Mouse (Mus musculus): ENCODE data around the gene Arid4a. TPM values are rescaled to one million over a fixed set of nuclear protein-coding genes. Genes with fewer than 3 reads are reported as not detected.
"Not testable (repeated sequence)": the region's sequence is repeated elsewhere in the genome, so short reads cannot be mapped to it uniquely, and the experiment has no call there.

The Arid4a gene
- polyA plus RNA-seq, 1 experiment from 2014 or later, result 34.9 TPM

GRCm38 (mm10) chr12:71072048-71072447 lies 56.3 kb downstream of the Arid4a start:
- Histone ChIP-seq H3K36me3 (peaks cover 90% of the 10 kb centered on the region), H3K9me3 (replicated peaks) (no peaks in the 10 kb centered on the region), H3K27ac (no peak overlapping the region), H3K4me3 (replicated peaks) (no peak overlapping the region), H3K9ac (no peak overlapping the region), H3K27me3 (no peaks in the 10 kb centered on the region), H3K4me2 (no peak overlapping the region), H3K4me1 (no peaks in the 10 kb centered on the region)
- no peak for ATAC-seq (replicated peaks; ENCODE audit: low FRiP score)
- 85% methylated on average over 4 of the region's 4 CpGs for WGBS

- H3K27me3 ChIP-seq, result no peaks in the 10 kb centered on the region
These were observed 57.4 kb downstream of the Arid4a start for GRCm38 (mm10) chr12:71073113-71073730.

GRCm38 (mm10) chr12:71086331-71086730 lies 70.5 kb downstream of the Arid4a start:
- Histone ChIP-seq H3K27ac (no peak overlapping the region), H3K4me3 (replicated peaks) (no peak overlapping the region), H3K4me1 (no peaks in the 10 kb centered on the region), H3K36me3 (peaks cover 33% of the 10 kb centered on the region), H3K27me3 (no peaks in the 10 kb centered on the region), H3K4me2 (no peak overlapping the region), H3K9ac (no peak overlapping the region), H3K9me3 (replicated peaks) (no peaks in the 10 kb centered on the region)
- WGBS, result 93% methylated on average over 8 of the region's 8 CpGs
- ATAC-seq (replicated peaks; ENCODE audit: low FRiP score), result no peak

More at GRCm38 (mm10) chr12:71073113-71073730, 57.4 kb downstream of the Arid4a start:
- no peak overlapping the region for H3K4me3 ChIP-seq (replicated peaks)
- no peaks in the 10 kb centered on the region for H3K4me1 ChIP-seq
- H3K27ac ChIP-seq, result no peak overlapping the region
- ATAC-seq (replicated peaks; ENCODE audit: low FRiP score), result 0 out of 2 replicates have a peak, but pooled peaks have one; percentile 49
- no peaks in the 10 kb centered on the region for H3K9me3 ChIP-seq (replicated peaks)
- H3K9ac ChIP-seq, result no peak overlapping the region
- H3K36me3 ChIP-seq, result peaks cover 78% of the 10 kb centered on the region
- no peak overlapping the region for H3K4me2 ChIP-seq
- 69% methylated on average over 12 of the region's 12 CpGs for WGBS

- H3K9ac ChIP-seq; H3K27ac ChIP-seq; ATAC-seq (replicated peaks; ENCODE audit: low FRiP score); H3K4me3 ChIP-seq (replicated peaks); H3K9me3 ChIP-seq (replicated peaks); H3K4me1 ChIP-seq; H3K4me2 ChIP-seq; H3K27me3 ChIP-seq; H3K36me3 ChIP-seq: not testable (repeated sequence)
- WGBS, result 74% methylated on average over 4 of the region's 4 CpGs
These were observed 88.5 kb downstream of the Arid4a start for GRCm38 (mm10) chr12:71104275-71104674.

GRCm38 (mm10) chr12:71107216-71107771 lies 91.5 kb downstream of the Arid4a start:
- H3K4me3 ChIP-seq (replicated peaks), result no peak overlapping the region
- no peak overlapping the region for H3K9ac ChIP-seq
- no peak for ATAC-seq (replicated peaks; ENCODE audit: low FRiP score)
- H3K4me1 ChIP-seq, result peaks cover 6% of the 10 kb centered on the region
- H3K9me3 ChIP-seq (replicated peaks), result no peaks in the 10 kb centered on the region
- no peak overlapping the region for H3K27ac ChIP-seq
- H3K36me3 ChIP-seq, result no peaks in the 10 kb centered on the region
- H3K4me2 ChIP-seq, result no peak overlapping the region
- WGBS, result 88% methylated on average over 6 of the region's 6 CpGs
- 0 out of 2 replicates have a peak, but pooled peaks cover 4% of the 10 kb centered on the region for H3K27me3 ChIP-seq

- 0 out of 2 replicates have a peak, but pooled peaks cover 4% of the 10 kb centered on the region for H3K27me3 ChIP-seq
- no peak within 1 kb of the TSS for H3K9ac ChIP-seq
- H3K4me1 ChIP-seq, result peaks cover 14% of the 10 kb centered on the region
- no peaks in the 10 kb centered on the region for H3K9me3 ChIP-seq (replicated peaks)
- H3K27ac ChIP-seq, result no peak within 1 kb of the TSS
- peak within 1 kb of the TSS; percentile 64 for H3K4me2 ChIP-seq
- WGBS, result 8% methylated on average over 33 of the region's 33 CpGs
- peak within 1 kb of the TSS; percentile 35 for H3K4me3 ChIP-seq (replicated peaks)
- ATAC-seq (replicated peaks; ENCODE audit: low FRiP score), result peak; percentile 56; the same call in 1 of the 2 replicates
- no peaks in the 10 kb centered on the region for H3K36me3 ChIP-seq
These were observed 95.5 kb downstream of the Arid4a start, which contains the start of gene Tomm20l for GRCm38 (mm10) chr12:71111331-71111730. Gene Tomm20l, plus strand, starts transcription at chr12:71111428.

- Histone ChIP-seq H3K9me3 (replicated peaks) (no peaks in the 10 kb centered on the region), H3K27ac (no peak overlapping the region), H3K27me3 (0 out of 2 replicates have a peak, but pooled peaks cover 4% of the 10 kb centered on the region), H3K9ac (no peak overlapping the region), H3K4me1 (peaks cover 14% of the 10 kb centered on the region), H3K36me3 (no peaks in the 10 kb centered on the region), H3K4me2 (no peak overlapping the region), H3K4me3 (replicated peaks) (no peak overlapping the region)
- no peak for ATAC-seq (replicated peaks; ENCODE audit: low FRiP score)
- 90% methylated on average over 10 of the region's 10 CpGs for WGBS
These were observed 97.3 kb downstream of the Arid4a start for GRCm38 (mm10) chr12:71113074-71113473.

- WGBS, result 25% methylated on average over 12 of the region's 12 CpGs
- ATAC-seq (replicated peaks; ENCODE audit: low FRiP score), result peak; percentile 52; the same call in 1 of the 2 replicates
These were observed 98.0 kb downstream of the Arid4a start for GRCm38 (mm10) chr12:71113675-71114288.

GRCm38 (mm10) chr12:71116411-71116810 lies 100.6 kb downstream of the Arid4a start:
- Histone ChIP-seq H3K4me3 (replicated peaks) (no peak overlapping the region), H3K36me3 (no peaks in the 10 kb centered on the region), H3K9me3 (replicated peaks) (no peaks in the 10 kb centered on the region), H3K27me3 (no peaks in the 10 kb centered on the region), H3K9ac (no peak overlapping the region), H3K4me1 (peaks cover 10% of the 10 kb centered on the region), H3K4me2 (no peak overlapping the region), H3K27ac (no peak overlapping the region)
- WGBS, result 68% methylated on average over 5 of the region's 5 CpGs
- ATAC-seq (replicated peaks; ENCODE audit: low FRiP score), result no peak

More at GRCm38 (mm10) chr12:71113675-71114288, 98.0 kb downstream of the Arid4a start:
- Histone ChIP-seq H3K27me3 (0 out of 2 replicates have a peak, but pooled peaks cover 4% of the 10 kb centered on the region), H3K9me3 (replicated peaks) (no peaks in the 10 kb centered on the region), H3K36me3 (no peaks in the 10 kb centered on the region), H3K9ac (no peak overlapping the region), H3K27ac (no peak overlapping the region), H3K4me2 (peak overlapping the region; percentile 42; the same call in 1 of the 2 replicates), H3K4me1 (peaks cover 14% of the 10 kb centered on the region), H3K4me3 (replicated peaks) (no peak overlapping the region)

- 87% methylated on average over 10 of the region's 10 CpGs for WGBS
- H3K4me1 ChIP-seq, result no peaks in the 10 kb centered on the region
- ATAC-seq (replicated peaks; ENCODE audit: low FRiP score), result no peak
These were observed 106.9 kb downstream of the Arid4a start for GRCm38 (mm10) chr12:71122731-71123130.

GRCm38 (mm10) chr12:71123286-71123685 lies 107.5 kb downstream of the Arid4a start:
- no peak for ATAC-seq (replicated peaks; ENCODE audit: low FRiP score)
- no peaks in the 10 kb centered on the region for H3K9me3 ChIP-seq (replicated peaks)
- WGBS, result 91% methylated on average over 9 of the region's 9 CpGs
- peaks cover 52% of the 10 kb centered on the region for H3K36me3 ChIP-seq
- no peak overlapping the region for H3K4me2 ChIP-seq
- no peaks in the 10 kb centered on the region for H3K27me3 ChIP-seq
- H3K27ac ChIP-seq, result no peak overlapping the region
- no peak overlapping the region for H3K4me3 ChIP-seq (replicated peaks)
- no peak overlapping the region for H3K9ac ChIP-seq
- no peaks in the 10 kb centered on the region for H3K4me1 ChIP-seq

More at GRCm38 (mm10) chr12:71122731-71123130, 106.9 kb downstream of the Arid4a start:
- no peak overlapping the region for H3K4me2 ChIP-seq
- no peak overlapping the region for H3K4me3 ChIP-seq (replicated peaks)
- no peaks in the 10 kb centered on the region for H3K9me3 ChIP-seq (replicated peaks)
- no peak overlapping the region for H3K9ac ChIP-seq
- peaks cover 50% of the 10 kb centered on the region for H3K36me3 ChIP-seq
- no peak overlapping the region for H3K27ac ChIP-seq
- H3K27me3 ChIP-seq, result no peaks in the 10 kb centered on the region

- H3K4me2 ChIP-seq, result peak overlapping the region; percentile 92
- no peak overlapping the region for H3K27ac ChIP-seq
- H3K27me3 ChIP-seq, result no peaks in the 10 kb centered on the region
- peaks cover 22% of the 10 kb centered on the region for H3K4me1 ChIP-seq
- ATAC-seq (replicated peaks; ENCODE audit: low FRiP score), result no peak
- peaks cover 34% of the 10 kb centered on the region for H3K36me3 ChIP-seq
- H3K9me3 ChIP-seq (replicated peaks), result no peaks in the 10 kb centered on the region
- WGBS, result 30% methylated on average over 5 of the region's 5 CpGs
- peak overlapping the region; percentile 98 for H3K9ac ChIP-seq
- peak overlapping the region; percentile 97 for H3K4me3 ChIP-seq (replicated peaks)
These were observed 119.8 kb downstream of the Arid4a start for GRCm38 (mm10) chr12:71135581-71135980.
